Mouse (Mus musculus) right cerebral cortex, postnatal 25 days (tissue): ENCODE data around the gene Gm12394.
"Not testable (repeated sequence)": the region's sequence is repeated elsewhere in the genome, so short reads cannot be mapped to it uniquely, and the experiment has no call there.

ENCODE experiments used
- DNase-seq: peaks from one replicate; pipeline ENCODE4 v3.0.0; 2022

The Gm12394 gene

GRCm38 (mm10) chr4:42856671-42857070 is at the start of gene Gm12394:
Gene Gm12394, minus strand, starts transcription at chr4:42856771.
- DNase-seq: not testable (repeated sequence)

GRCm38 (mm10) chr4:42904966-42905365 is 48.4 kb upstream of the Gm12394 start:
- no peak for DNase-seq

GRCm38 (mm10) chr4:42904523-42904922 is 48.0 kb upstream of the Gm12394 start:
- DNase-seq: no peak

- no peak for DNase-seq
These were observed 47.4 kb upstream of the Gm12394 start for GRCm38 (mm10) chr4:42903942-42904341.

GRCm38 (mm10) chr4:42902730-42903129 is 46.2 kb upstream of the Gm12394 start:
- DNase-seq: no peak

GRCm38 (mm10) chr4:42902174-42902573 is 45.6 kb upstream of the Gm12394 start:
- no peak for DNase-seq

GRCm38 (mm10) chr4:42900878-42901277 is 44.3 kb upstream of the Gm12394 start:
- DNase-seq: no peak

- no peak for DNase-seq
These were observed 42.3 kb upstream of the Gm12394 start for GRCm38 (mm10) chr4:42898914-42899313.

GRCm38 (mm10) chr4:42895118-42895517 is 38.5 kb upstream of the Gm12394 start:
- no peak for DNase-seq

GRCm38 (mm10) chr4:42891176-42891575 is 34.6 kb upstream of the Gm12394 start:
- DNase-seq: no peak

- no peak for DNase-seq
These were observed 32.2 kb upstream of the Gm12394 start for GRCm38 (mm10) chr4:42888806-42889205.

- peak; percentile 31 for DNase-seq
These were observed 30.4 kb upstream of the Gm12394 start for GRCm38 (mm10) chr4:42886926-42887325.

GRCm38 (mm10) chr4:42880677-42880948 is 24.0 kb upstream of the Gm12394 start:
- DNase-seq: no peak

- no peak for DNase-seq
These were observed 23.5 kb upstream of the Gm12394 start for GRCm38 (mm10) chr4:42879829-42880676.

GRCm38 (mm10) chr4:42877657-42878056 is 21.1 kb upstream of the Gm12394 start:
- no peak for DNase-seq

- DNase-seq: no peak
These were observed 20.2 kb upstream of the Gm12394 start for GRCm38 (mm10) chr4:42876586-42877291.

GRCm38 (mm10) chr4:42874134-42874533 is 17.6 kb upstream of the Gm12394 start, which contains the start of gene Fam205c:
Gene Fam205c, minus strand, starts transcription at chr4:42874234.
- DNase-seq: no peak

GRCm38 (mm10) chr4:42872746-42873435 is 16.3 kb upstream of the Gm12394 start:
- no peak for DNase-seq

GRCm38 (mm10) chr4:42872151-42872550 is 15.6 kb upstream of the Gm12394 start:
- no peak for DNase-seq

GRCm38 (mm10) chr4:42870748-42871147 is 14.2 kb upstream of the Gm12394 start:
- DNase-seq: no peak

GRCm38 (mm10) chr4:42868193-42868592 is 11.6 kb upstream of the Gm12394 start:
- no peak for DNase-seq

- DNase-seq: no peak
These were observed 10.8 kb upstream of the Gm12394 start for GRCm38 (mm10) chr4:42867390-42867789.

- not testable (repeated sequence) for DNase-seq
These were observed 6.9 kb upstream of the Gm12394 start for GRCm38 (mm10) chr4:42863487-42863886.

GRCm38 (mm10) chr4:42860483-42860882 is 3.9 kb upstream of the Gm12394 start:
- DNase-seq: not testable (repeated sequence)
